Mouse (Mus musculus): ENCODE results near the gene Angel1. TPM values are rescaled to one million over a fixed set of nuclear protein-coding genes. Genes with fewer than 3 reads are reported as not detected.

Angel1 gene
- total RNA-seq, 2 experiments from 2014 or later: 6.5 TPM

DNA sequence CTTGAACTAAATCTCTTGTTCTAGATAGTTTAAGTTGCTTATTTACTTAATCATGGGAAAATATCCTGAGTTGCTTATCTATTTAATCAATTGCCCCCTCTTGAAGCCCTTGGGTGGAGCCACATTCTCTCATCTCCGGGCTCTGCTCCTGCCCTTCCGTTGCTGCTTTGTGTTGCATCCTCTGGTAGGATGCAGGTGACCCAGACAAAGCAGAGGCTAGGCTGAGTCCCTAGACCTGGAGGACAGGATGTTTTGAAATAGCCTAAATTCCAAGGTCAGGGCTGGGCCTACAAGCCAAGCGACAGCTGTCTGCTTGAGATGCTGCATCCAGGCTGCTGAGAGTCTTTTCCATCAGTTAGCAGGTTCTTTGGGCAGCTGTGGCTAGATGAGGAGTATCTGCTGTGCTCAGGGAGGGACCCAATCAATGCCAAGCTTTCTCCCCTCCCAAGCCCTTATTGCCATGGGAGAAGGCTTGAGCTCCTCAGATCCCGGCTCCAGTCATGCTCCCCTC, 38.8 kb downstream of the Angel1 start:
- Histone ChIP-seq H3K27ac (peak overlapping the region; percentile 50), H3K4me3 (no peak overlapping the region)
- intact Hi-C loops (cut with DNase I): no loop called here
- no peak for DNase-seq (ENCODE audit: extremely low spot score in 1 of 2, low spot score in 2 of 2)
- no peak for TF ChIP-seq CTCF (IDR thresholded peaks at IDR 0.05)

DNA sequence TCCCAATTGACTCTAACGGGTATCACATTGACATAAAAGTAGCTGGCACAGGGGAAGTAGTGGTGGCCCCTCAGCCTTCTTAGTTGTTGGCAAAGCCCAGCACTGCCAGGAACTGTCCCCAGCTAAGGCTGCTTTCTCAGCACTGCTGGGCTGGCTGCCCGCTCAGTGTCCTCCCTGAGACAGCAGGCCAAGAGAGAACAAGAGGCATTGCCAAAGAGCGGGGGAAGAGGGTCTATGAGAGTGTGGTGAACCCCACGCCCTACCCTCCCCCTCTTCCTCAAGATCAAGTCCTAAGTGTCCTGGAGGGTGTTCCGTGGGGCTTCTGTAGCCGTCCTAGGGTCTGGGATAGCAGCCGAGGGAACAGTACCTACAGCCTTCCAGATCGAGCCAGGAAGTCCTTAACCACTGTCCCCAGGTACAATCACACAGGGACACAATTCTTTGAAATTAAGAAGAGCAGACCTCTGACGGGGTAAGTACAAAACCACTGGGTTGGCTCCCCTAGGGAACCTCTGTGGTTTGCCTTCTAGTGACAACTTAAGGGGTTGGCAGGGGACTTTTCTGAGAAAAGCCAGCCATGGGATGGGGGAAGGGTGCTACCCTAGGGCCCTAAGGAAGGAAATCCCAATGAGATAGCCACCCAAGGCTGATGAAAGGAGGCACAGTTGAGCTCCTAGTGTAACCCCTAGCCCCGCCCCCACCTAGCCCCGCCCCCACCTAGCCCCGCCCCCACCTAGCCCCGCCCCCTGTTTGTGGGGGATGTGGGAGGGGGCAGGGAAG, 39.5 kb downstream of the Angel1 start:
- no peak for TF ChIP-seq CTCF (IDR thresholded peaks at IDR 0.05)
- Histone ChIP-seq H3K27ac (peak overlapping the region; percentile 50), H3K4me3 (no peak overlapping the region)
- intact Hi-C loops (cut with DNase I): no loop called here
- no peak for DNase-seq (ENCODE audit: extremely low spot score in 1 of 2, low spot score in 2 of 2)

DNA sequence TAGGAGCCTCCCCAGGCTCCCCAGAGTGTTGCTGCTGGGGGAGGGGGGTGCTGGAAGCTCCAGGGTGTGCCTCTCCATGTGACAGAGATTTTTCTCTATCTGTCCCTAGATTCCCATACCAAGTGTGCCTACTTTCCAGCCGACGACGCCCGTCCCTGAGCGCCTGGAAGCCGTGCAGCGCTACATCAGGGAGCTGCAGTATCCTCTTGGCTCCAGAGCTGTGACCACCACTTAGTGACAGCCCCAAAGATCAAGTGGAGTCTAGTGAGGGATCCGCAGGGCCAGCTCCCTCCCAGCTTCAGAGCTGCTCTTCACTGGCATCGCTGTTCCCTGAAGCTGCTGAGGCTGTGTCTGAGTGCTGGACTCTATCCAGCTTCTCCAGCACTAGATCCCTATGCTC, 41.0 kb downstream of the Angel1 start:
- no peak for TF ChIP-seq CTCF (IDR thresholded peaks at IDR 0.05)
- DNase-seq (ENCODE audit: extremely low spot score in 1 of 2, low spot score in 2 of 2): no peak
- intact Hi-C loops (cut with DNase I): no loop called here
- Histone ChIP-seq H3K27ac (peak overlapping the region; percentile 29; the same call in 1 of the 2 replicates), H3K4me3 (no peak overlapping the region)

DNA sequence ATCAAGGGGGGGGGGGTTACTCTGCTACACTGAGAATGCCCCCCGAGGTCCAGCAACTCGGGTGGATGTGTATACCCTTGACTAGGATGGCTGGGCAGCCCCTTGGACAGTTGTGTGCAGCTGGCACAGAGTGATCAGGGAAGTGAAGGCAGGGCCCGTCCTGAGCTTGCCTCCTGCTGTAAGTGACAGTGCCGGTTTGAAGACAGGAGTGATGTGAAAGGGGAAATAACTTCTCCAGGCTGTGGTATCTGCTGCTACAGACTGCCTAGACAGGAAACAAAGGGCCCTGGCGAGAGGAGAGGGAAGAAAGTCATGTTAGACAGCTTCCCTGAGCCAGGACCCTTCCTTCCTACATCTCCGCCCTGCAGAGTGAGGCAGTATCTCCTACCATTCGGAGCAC, 42.6 kb downstream of the Angel1 start:
- no peak overlapping the region for H3K4me3 ChIP-seq
- TF ChIP-seq CTCF (IDR thresholded peaks at IDR 0.05): no peak
- H3K27ac ChIP-seq: no peak overlapping the region
- no peak for DNase-seq (ENCODE audit: extremely low spot score in 1 of 2, low spot score in 2 of 2)
- intact Hi-C loops (cut with DNase I): no loop called here

DNA sequence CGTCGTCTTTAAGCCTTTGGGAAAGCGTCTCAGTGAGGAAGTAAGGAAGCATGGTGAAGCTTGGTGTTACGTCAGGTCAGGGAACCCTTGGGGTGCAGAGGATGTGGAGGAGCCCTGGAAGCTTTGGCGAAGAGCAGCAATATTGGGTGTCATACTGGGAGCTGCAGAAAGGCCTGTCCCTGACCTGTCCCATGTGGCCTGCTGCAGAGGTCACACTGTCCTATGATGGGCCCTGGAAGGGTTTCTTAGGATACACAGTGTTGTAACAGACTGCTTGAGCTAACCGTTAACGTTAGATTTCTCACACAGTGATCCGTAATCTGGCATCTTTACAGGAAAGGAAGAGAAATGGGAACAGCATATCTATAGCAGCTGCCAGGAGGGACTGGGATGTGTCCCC, 44.1 kb downstream of the Angel1 start:
- H3K27ac ChIP-seq: peak overlapping the region; percentile 47; the same call in 1 of the 2 replicates
- TF ChIP-seq CTCF (IDR thresholded peaks at IDR 0.05): no peak
- intact Hi-C loops (cut with DNase I): no loop called here
- no peak for DNase-seq (ENCODE audit: extremely low spot score in 1 of 2, low spot score in 2 of 2)
- peak overlapping the region; percentile 100 for H3K4me3 ChIP-seq

DNA sequence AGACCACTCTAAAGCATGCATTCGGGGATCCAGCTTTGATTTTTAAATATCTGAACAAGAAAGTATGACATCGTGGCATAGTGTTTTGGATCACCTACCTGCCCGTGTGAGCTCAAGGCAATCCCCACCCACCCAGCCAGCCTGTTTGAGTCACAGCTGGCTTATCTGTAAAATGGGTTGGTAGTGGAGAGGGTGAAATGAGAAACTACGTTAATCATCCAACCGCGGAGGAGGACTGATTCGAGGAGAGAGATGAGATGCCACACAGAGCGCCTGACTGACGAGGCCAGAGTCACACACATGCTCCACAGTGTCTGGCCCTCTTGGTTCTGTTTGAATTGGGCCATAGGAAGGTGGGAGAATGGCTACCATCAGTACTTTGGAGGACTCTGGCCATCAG, 44.6 kb downstream of the Angel1 start:
- peak overlapping the region; percentile 100 for H3K4me3 ChIP-seq
- no peak overlapping the region; the same call in 1 of the 2 replicates for H3K27ac ChIP-seq
- DNase-seq (ENCODE audit: extremely low spot score in 1 of 2, low spot score in 2 of 2): no peak
- TF ChIP-seq CTCF (IDR thresholded peaks at IDR 0.05): no peak
- intact Hi-C loops (cut with DNase I): loop anchor here (2.0 kb wide), 1 partner anchor 17 kb away; no protein-coding TSS in a partner anchor

DNA sequence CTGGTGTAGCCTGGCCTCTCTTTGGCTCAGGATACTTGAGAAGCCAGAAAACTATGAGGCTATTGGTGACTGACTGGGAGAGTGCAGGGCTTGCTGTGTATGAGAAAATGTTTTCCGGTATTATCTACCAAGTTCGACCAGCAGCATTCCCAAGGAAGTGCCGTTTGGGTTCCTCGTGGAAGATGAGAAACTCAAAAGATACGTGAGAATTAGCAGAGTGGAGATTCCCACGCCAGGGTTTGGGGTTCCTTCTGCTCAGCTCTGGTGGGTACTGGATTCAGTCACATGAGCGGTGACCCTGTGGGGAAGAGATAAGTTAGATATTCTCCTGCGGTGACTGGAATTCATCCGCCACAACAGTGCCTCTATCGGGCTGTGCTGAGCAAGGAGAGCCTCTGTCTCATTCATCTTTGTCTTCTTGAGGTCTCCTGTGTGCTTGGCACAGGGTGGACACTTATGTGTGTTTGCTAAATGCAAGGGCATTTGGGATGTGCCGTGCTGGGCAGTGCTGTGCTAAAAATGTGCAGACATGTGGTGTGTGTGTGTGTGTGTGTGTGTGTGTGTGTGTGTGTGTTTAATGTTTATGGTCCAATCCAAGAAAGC, 45.6 kb downstream of the Angel1 start:
- peak overlapping the region; percentile 100 for H3K4me3 ChIP-seq
- intact Hi-C loops (cut with DNase I): loop anchor here (2.0 kb wide), 1 partner anchor 18 kb away; no protein-coding TSS in a partner anchor
- peak overlapping the region; percentile 94 for H3K27ac ChIP-seq
- DNase-seq (ENCODE audit: extremely low spot score in 1 of 2, low spot score in 2 of 2): no peak
- TF ChIP-seq CTCF (IDR thresholded peaks at IDR 0.05): peak; percentile 24

DNA sequence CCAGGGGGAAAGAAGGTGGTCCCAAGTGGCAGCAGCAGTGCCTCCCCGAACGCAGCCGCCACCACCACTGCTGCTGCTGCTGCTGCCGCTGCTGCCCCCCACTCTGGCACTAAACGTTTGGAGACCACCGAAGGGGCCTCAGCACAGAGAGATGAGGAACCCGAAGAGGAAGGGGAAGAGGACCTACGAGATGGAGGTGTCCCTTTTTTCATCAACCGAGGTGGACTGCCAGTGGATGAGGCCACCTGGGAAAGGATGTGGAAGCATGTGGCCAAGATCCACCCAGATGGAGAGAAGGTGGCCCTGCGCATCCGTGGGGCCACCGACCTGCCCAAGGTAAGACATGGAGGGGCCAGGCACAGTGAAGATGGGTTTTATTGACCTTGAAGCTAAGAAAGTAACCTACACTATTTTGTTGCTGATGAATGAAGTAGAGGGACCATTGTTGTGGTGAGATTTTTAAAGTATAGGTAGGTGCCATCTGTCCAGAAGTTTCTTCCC, 46.2 kb downstream of the Angel1 start:
- no peak for TF ChIP-seq CTCF (IDR thresholded peaks at IDR 0.05)
- DNase-seq (ENCODE audit: extremely low spot score in 1 of 2, low spot score in 2 of 2): no peak
- intact Hi-C loops (cut with DNase I): loop anchor here (2.0 kb wide), 1 partner anchor 19 kb away; no protein-coding TSS in a partner anchor
- peak overlapping the region; percentile 100 for H3K4me3 ChIP-seq
- peak overlapping the region; percentile 94 for H3K27ac ChIP-seq

DNA sequence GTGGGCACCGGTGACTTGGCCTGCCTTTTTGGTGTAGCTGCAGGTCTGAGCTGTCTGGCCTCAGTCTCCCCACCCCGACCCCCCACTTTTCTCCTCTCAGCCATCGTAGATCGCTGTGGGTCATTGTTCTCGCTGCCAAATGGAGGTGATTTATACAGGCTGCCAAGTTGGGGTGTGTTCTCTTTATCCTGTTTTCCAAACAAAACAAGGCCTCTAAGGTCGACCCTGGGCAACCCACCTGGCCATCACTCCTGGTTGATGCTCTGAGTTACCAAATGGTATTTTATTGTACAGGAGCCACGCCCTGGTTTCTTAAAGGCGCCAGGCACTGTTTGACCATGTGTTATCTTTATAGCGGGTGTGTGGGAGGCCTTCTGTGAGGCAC, 46.7 kb downstream of the Angel1 start:
- intact Hi-C loops (cut with DNase I): no loop called here
- Histone ChIP-seq H3K27ac (peak overlapping the region; percentile 94), H3K4me3 (peak overlapping the region; percentile 100)
- no peak for DNase-seq (ENCODE audit: extremely low spot score in 1 of 2, low spot score in 2 of 2)
- no peak for TF ChIP-seq CTCF (IDR thresholded peaks at IDR 0.05)

DNA sequence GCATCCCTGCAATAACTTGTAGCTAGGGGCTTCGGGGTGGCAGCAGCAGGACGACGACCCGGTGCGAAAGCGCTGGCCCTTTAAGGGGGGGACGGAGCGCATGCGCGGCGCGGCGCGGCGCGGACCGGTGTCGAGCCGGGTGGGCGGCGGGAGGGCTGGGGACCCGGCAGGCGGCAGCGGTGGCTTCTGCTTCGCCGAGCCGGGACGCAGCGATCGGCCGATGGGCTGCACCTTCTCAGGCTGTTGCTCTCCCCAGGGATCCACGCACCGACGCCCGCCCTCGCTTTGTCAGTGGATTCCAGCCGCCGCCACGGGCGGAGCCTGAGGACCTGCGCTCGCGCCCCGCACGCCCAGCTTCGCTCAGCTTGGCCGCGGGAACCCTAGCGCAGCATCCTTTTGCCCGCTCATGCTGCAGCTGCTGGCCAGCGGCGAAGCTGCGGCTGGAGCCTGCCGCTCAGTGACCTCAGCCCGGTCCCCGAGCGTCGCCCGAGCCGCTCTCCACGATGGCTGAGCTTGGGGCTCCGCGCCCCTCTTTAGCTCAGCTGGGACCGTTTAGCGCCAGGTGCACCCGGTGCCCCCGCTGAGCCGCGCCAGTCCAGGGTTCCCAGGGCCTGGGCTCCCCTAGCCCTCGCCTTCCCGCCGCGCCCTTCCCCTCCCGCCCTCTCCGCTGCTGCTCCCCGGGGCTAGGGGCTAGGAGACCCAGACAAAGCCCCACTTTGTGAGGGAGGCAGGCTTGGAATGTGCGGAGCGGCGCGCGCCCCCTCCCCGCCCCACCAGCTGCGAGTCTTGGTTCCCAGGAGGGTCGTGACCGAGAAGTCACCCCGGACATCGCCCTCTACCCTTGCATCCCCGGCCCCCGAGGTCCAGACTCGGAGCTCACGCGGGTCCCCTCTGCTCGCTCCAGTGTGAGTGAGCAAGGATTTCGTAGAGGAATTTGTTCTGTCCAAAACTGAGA, 47.4 kb downstream of the Angel1 start, which contains the start of gene Vash1:
Gene Vash1 (plus strand): TSS at position 110 of the 955 bp plus-strand sequence.
- TF ChIP-seq CTCF (IDR thresholded peaks at IDR 0.05): no peak
- H3K27ac ChIP-seq: peak within 1 kb of the TSS; percentile 94
- H3K4me3 ChIP-seq: peak within 1 kb of the TSS; percentile 100
- intact Hi-C loops (cut with DNase I): no loop called here
- peak; percentile 79 to 80 for DNase-seq (ENCODE audit: extremely low spot score in 1 of 2, low spot score in 2 of 2)

DNA sequence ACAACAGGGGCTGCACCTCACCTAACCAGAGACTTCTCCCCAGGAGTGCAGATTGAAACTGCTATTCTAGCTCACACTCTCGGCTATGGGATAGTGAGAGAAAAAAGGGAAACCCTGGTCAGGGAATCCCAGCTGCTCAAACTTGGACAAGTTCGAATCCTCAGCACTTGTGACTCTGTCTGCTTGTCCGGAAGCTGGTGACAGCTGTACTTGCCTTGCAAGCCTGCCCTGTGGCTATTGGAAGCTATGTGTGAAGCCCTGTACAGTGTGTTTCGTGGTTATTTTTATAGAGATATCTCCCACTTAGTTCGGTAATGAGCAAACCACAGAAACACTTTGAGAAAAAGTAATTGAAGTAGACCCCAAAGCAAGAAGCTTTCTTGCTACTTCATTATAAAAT, 53.8 kb downstream of the Angel1 start:
- H3K27ac ChIP-seq: no peak overlapping the region
- no peak for DNase-seq (ENCODE audit: extremely low spot score in 1 of 2, low spot score in 2 of 2)
- TF ChIP-seq CTCF (IDR thresholded peaks at IDR 0.05): no peak
- intact Hi-C loops (cut with DNase I): no loop called here
- H3K4me3 ChIP-seq: no peak overlapping the region

Data from left cerebral cortex, adult 2 months (tissue).